Mouse (Mus musculus): Measurements from ENCODE around the gene Mast3.

GRCm38 (mm10) chr8:70812055-70812454 lies 7.2 kb upstream of the Mast3 start:
- TF ChIP-seq POLR2A (IDR thresholded peaks at IDR 0.05; ENCODE audit: insufficient read depth, low read depth, low read length), result no peak
- no peak for TF ChIP-seq CTCF (IDR thresholded peaks at IDR 0.05; ENCODE audit: insufficient read depth, low read depth, low read length)
